Mouse (Mus musculus): ENCODE measurements around the gene Ankrd40.

DNA sequence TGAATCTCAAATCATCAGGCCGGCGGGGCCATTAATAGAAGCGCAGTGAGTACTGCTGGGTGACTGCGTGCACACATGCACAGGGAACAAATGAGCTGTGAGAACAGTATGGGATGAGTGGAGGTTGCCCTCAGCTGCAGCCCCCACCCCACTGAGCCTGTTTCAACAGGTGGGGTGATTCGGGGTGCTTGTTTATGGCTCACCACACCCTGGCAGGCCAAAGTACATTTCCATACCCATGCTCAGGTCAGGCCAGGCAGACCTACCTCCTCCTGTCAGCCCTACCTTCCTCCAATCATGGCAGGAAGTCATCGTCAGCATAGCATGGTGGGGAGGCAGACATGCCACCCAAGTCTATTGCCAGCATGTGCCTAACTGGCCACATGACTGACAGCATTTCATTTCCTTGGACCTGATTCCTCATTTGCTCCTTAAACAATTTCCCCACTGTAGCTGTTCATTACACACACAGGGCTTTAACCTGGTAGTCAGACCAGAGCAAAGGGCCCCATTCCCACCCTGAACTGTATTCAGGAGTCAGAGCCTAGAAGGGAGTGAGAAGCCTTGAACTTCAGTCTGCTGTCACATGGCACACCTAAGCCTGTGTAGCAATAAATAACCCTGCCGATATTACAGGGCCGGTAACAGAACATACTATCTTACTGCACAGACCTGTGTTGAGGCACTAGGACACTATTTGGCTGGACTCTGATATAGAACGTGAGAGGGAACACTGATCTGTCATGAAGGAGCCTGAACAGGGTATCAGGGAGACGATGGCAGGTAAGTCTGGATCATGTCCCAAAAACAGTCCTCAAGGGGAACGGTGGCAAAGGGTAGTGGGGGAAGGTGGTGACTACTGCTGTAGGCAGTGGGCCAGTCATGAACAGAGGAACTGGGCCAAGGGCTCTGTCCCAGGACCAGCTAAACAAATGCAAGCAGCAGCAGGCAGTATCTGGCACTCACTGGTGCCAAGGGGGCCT is 46.3 kb upstream of the Ankrd40 start, which contains the start of gene Gm21885:
- TF ChIP-seq POLR2A (IDR thresholded peaks at IDR 0.05; ENCODE audit: low read depth, low read length) (no peak; the same call in 1 of the 2 replicates), CTCF (IDR thresholded peaks at IDR 0.05; ENCODE audit: extremely low read depth, insufficient read length, insufficient replicate concordance, low read depth, low read length) (no peak)

Data from small intestine, adult 2 months (tissue).